Mouse (Mus musculus): ENCODE measurements around the gene Olfr821.

- TF ChIP-seq POLR2A (IDR thresholded peaks at IDR 0.05; ENCODE audit: control insufficient read depth in 1 of 2, insufficient read depth in 1 of 2, low read depth in 1 of 2, low read length in 2 of 2, poor library complexity in 1 of 2) = no peak
- TF ChIP-seq ETS1 (IDR thresholded peaks at IDR 0.05; ENCODE audit: low read depth, low read length) = no peak
- no peak for TF ChIP-seq ZNF384 (IDR thresholded peaks at IDR 0.05; ENCODE audit: low read depth, low read length)
- no peak for TF ChIP-seq EP300 (IDR thresholded peaks at IDR 0.05; ENCODE audit: low read depth in 1 of 2, low read length in 2 of 2)
- TF ChIP-seq MYC (IDR thresholded peaks at IDR 0.05; ENCODE audit: low read depth, low read length) = no peak
- TF ChIP-seq JUND (IDR thresholded peaks at IDR 0.05; ENCODE audit: low read depth, low read length) = no peak
- TF ChIP-seq MAZ (IDR thresholded peaks at IDR 0.05; ENCODE audit: low read depth, low read length) = no peak
- TF ChIP-seq MAX (IDR thresholded peaks at IDR 0.05; ENCODE audit: low read length) = no peak
- no peak for TF ChIP-seq CTCF (IDR thresholded peaks at IDR 0.05 in 2 of 3, conservative IDR thresholded peaks at IDR 0.05 in 1 of 3; ENCODE audit: control insufficient read depth in 1 of 3, insufficient read depth in 1 of 3, low read depth in 2 of 3, low read length in 3 of 3, poor library complexity in 1 of 3, severe bottlenecking in 1 of 3)
- TF ChIP-seq TCF12 (IDR thresholded peaks at IDR 0.05; ENCODE audit: low read depth, low read length) = no peak
Measured at GRCm38 (mm10) chr10:130037096-130037495, 6.9 kb downstream of the Olfr821 start.
